Mouse (Mus musculus) embryonic facial prominence, embryonic 14.5 days (tissue): ENCODE measurements around the gene Rpl13a. TPM values are rescaled to one million over a fixed set of nuclear protein-coding genes. Genes with fewer than 3 reads are reported as not detected.

Experiments used
- ATAC-seq: fragments of 200-750 bp; cut with Nextera tagmentation; 2 replicates; pipeline ENCODE4 v1.8.0; 2017; ENCODE audit warnings: low read depth, moderate number of reproducible peaks, moderate TSS enrichment
- DNase-seq: peaks from one replicate; pipeline ENCODE4 v3.0.0-alpha.2; 2015; ENCODE audit warnings: low spot score
- H3K27ac ChIP-seq: fragments of 300-500 bp; sonication (generic); replicated peaks from 2 replicates; pipeline ENCODE4 v1.5.1; 2014; ENCODE audit warnings: low read depth, mild to moderate bottlenecking, low read length, moderate library complexity
- H3K27me3 ChIP-seq: fragments of 300-500 bp; sonication (generic); replicated peaks from 2 replicates; pipeline ENCODE4 v1.6.1; 2014; ENCODE audit warnings: low read length; ENCODE audit not compliant: control insufficient read depth, insufficient read depth
- H3K36me3 ChIP-seq: fragments of 300-500 bp; sonication (generic); 2 replicates; pipeline ENCODE4 v1.6.1; 2014; ENCODE audit warnings: low read length, mixed read lengths; ENCODE audit not compliant: control insufficient read depth, insufficient read depth
- H3K4me1 ChIP-seq: fragments of 300-500 bp; sonication (generic); 2 replicates; pipeline ENCODE4 v1.6.1; 2014; ENCODE audit warnings: antibody characterized with exemption, low read length; ENCODE audit not compliant: control insufficient read depth, insufficient read depth
- H3K4me2 ChIP-seq: fragments of 300-500 bp; sonication (generic); 2 replicates; pipeline ENCODE4 v1.6.1; 2014; ENCODE audit warnings: low read depth, mild to moderate bottlenecking, low read length, moderate library complexity, mixed read lengths
- H3K4me3 ChIP-seq: fragments of 300-500 bp; sonication (generic); 2 replicates; pipeline ENCODE4 v1.5.1; 2014; ENCODE audit warnings: low read depth, mild to moderate bottlenecking, low read length
- H3K9ac ChIP-seq: fragments of 300-500 bp; sonication (generic); 2 replicates; pipeline ENCODE4 v1.6.1; 2014; ENCODE audit warnings: low read depth, mild to moderate bottlenecking, low read length, moderate library complexity, mixed read lengths
- H3K9me3 ChIP-seq: fragments of 300-500 bp; sonication (generic); 2 replicates; pipeline ENCODE4 v1.6.1; 2016; ENCODE audit warnings: low read length; ENCODE audit not compliant: control insufficient read depth
- WGBS: fragments of 180-500 bp; shearing (Covaris S2); extraction: QIAGEN DNeasy Blood & Tissue Kit; methylation state at CpG from one replicate; pipeline ENCODE4 v1.1.7; 2014; 5-methylcytosine and 5-hydroxymethylcytosine counted together
- microRNA counts: library from miRNA; unstranded; fragments of <30 nt; microRNA quantifications from one replicate; lab custom pipeline; 2017
- microRNA-seq: library from miRNA; unstranded; fragments of <30 nt; microRNA quantifications from one replicate; pipeline ENCODE4, GENCODE M21; 2016; ENCODE audit warnings: borderline number of aligned reads
- polyA plus RNA-seq: library from polyadenylated mRNA; unstranded; fragments of >200 nt; fragmentation: Nextera tagmentation; extraction: Ambion mirVana; gene quantifications from 2 replicates; pipeline ENCODE4 v1.2.1, GENCODE M21; 2014

The Rpl13a gene
- polyA plus RNA-seq, 1 experiment from 2014 or later = 1,619 TPM

DNA sequence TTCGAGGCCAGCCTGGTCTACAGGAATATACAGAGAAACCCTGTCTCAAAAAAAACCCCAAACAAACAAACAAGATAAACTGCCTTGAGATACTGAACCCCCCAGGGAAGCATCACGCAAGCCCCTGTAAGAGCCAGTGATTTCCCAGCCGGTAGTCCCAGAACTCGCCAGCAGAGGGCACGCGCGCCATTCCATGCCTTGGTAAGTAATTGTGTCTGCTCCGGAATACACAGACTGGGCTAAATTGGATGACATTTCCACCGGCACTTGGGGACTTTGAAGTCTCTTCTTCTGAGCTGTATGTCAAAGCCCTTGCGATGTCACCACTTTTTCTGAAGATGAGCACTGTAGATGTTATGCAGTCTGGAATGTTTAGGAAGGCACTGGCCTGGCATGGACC is 48.7 kb downstream of the Rpl13a start:
- no peak overlapping the region for H3K9ac ChIP-seq
- peaks cover 4% of the 10 kb centered on the region; the same call in 1 of the 2 replicates for H3K4me1 ChIP-seq
- no peak overlapping the region for H3K4me2 ChIP-seq
- DNase-seq (peak; percentile 92), ATAC-seq (peak; percentile 46)
- peaks cover 61% of the 10 kb centered on the region for H3K36me3 ChIP-seq
- H3K27ac ChIP-seq = no peak overlapping the region
- H3K4me3 ChIP-seq = no peak overlapping the region
- H3K9me3 ChIP-seq = no peaks in the 10 kb centered on the region
- no peaks in the 10 kb centered on the region for H3K27me3 ChIP-seq
- 2% methylated on average over 10 of the region's 10 CpGs for WGBS

DNA sequence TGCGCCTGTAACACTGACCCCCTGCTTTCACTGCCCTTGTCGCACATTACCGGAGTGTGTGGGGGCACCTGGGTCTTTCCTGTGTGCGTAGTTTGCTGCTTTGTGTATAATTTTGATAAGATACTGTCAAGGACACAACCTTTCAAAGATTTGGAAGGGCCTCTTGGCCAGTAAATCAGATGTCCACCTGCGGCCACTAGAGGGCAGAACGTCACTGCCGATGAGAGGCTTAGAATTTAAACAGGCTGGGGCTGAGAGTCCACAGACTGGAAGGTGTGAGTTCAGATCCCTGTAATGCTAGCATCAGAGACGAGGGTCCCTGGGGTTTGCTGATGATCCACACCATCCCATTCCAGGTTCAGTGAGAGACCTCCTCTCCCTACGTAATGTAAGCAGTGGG is 50.0 kb downstream of the Rpl13a start:
- 37% methylated on average over 9 of the region's 9 CpGs for WGBS

GRCm38 (mm10) chr7:45077829-45078228 is 50.7 kb downstream of the Rpl13a start:
- Histone ChIP-seq H3K36me3 (peaks cover 49% of the 10 kb centered on the region), H3K27me3 (no peaks in the 10 kb centered on the region), H3K9me3 (no peaks in the 10 kb centered on the region), H3K4me2 (no peak overlapping the region), H3K4me3 (no peak overlapping the region), H3K27ac (no peak overlapping the region), H3K4me1 (peaks cover 3% of the 10 kb centered on the region; the same call in 1 of the 2 replicates), H3K9ac (no peak overlapping the region)
- ATAC-seq = no peak
- no peak for DNase-seq
- 84% methylated on average over 2 of the region's 2 CpGs for WGBS

More for the DNA sequence above, 50.0 kb downstream of the Rpl13a start:
- DNase-seq (peak; percentile 82), ATAC-seq (no peak)
- Histone ChIP-seq H3K27ac (no peak overlapping the region), H3K27me3 (no peaks in the 10 kb centered on the region), H3K9me3 (no peaks in the 10 kb centered on the region), H3K36me3 (peaks cover 56% of the 10 kb centered on the region), H3K4me3 (no peak overlapping the region), H3K4me1 (peaks cover 4% of the 10 kb centered on the region; the same call in 1 of the 2 replicates), H3K4me2 (no peak overlapping the region), H3K9ac (no peak overlapping the region)

DNA sequence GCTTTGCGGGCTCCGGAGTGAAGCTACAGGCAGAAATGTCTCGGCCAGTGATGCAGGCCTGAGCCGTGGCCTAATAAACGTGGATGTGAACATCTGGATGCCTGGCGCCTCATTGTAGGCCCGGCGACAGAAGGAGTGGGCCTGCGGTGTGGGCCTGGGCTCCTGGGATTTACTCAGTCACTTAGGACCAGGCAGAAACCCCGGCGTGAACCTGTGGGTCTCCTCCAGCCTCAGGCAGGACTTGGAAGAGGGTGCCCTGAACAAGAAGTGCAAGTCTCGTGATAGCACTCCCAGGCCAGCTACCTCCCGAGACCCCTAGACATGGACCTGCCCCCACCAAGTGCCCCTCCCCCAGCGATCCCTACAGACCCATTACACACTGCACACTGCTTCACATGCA is 51.2 kb downstream of the Rpl13a start:
- Histone ChIP-seq H3K4me3 (no peak overlapping the region), H3K9ac (no peak overlapping the region)
- 85% methylated on average over 14 of the region's 14 CpGs for WGBS

DNA sequence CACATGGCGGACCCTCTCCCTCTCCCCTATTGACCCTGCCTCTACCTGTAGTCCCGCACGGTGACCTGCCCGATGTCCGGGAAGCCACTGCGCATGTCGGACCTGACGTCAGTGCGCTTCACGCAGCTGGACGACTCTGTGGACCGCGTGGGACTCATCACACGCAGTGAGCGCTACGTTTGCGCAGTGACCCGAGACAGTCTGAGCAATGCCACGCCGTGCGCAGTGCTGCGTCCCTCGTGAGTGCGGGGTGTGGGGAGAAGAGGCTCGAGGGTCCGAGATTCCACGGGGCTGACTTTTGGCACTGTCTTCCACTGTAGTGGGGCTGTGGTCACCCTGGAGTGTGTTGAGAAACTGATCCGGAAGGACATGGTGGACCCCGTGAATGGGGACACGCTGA is 52.1 kb downstream of the Rpl13a start:
- no peaks in the 10 kb centered on the region for H3K4me1 ChIP-seq
- no peak overlapping the region for H3K4me3 ChIP-seq
- H3K27me3 ChIP-seq = no peaks in the 10 kb centered on the region
- no peaks in the 10 kb centered on the region for H3K9me3 ChIP-seq
- no peak for ATAC-seq
- H3K9ac ChIP-seq = no peak overlapping the region
- DNase-seq = no peak
- no peak overlapping the region for H3K27ac ChIP-seq
- peaks cover 39% of the 10 kb centered on the region; the same call in 1 of the 2 replicates for H3K36me3 ChIP-seq
- H3K4me2 ChIP-seq = no peak overlapping the region
- WGBS = 87% methylated on average over 30 of the region's 30 CpGs

More for the DNA sequence above, 51.2 kb downstream of the Rpl13a start:
- DNase-seq (no peak), ATAC-seq (no peak)
- Histone ChIP-seq H3K36me3 (peaks cover 44% of the 10 kb centered on the region), H3K4me2 (no peak overlapping the region), H3K27ac (no peak overlapping the region), H3K4me1 (no peaks in the 10 kb centered on the region), H3K9me3 (no peaks in the 10 kb centered on the region), H3K27me3 (no peaks in the 10 kb centered on the region)

MicroRNA genes within 50 kb of the gene (microRNA counts, 519-probe panel; counts per million panel counts)
- 2,518 counts per million, percentile 50 among the panel's probes with 10 or more counts for microRNA mmu-miR-150 (lab: Ali Mortazavi, UCI)

Small RNAs within 50 kb of the gene (microRNA-seq; reads per million reads assigned to microRNA genes)
- gene Mir150 (29.5 reads per million, percentile 38 among the genes with 10 or more reads in this experiment), gene Mir5121 (16.1 reads per million, percentile 33 among the genes with 10 or more reads in this experiment), gene Mir7055 (not detected)

Other genes with a start within 250 kb of the Rpl13a start
- 62.5 and 64.2 TPM in 2 replicates for gene Med25, start 236.0 kb downstream of the Rpl13a start, polyA plus RNA-seq
- gene Fuz, start 232.7 kb downstream of the Rpl13a start, polyA plus RNA-seq = 16.9 and 19.7 TPM in 2 replicates
- 73.5 and 79.8 TPM in 2 replicates for gene Ap2a1, start 199.3 kb downstream of the Rpl13a start, polyA plus RNA-seq
- gene Tsks, start 185.6 kb downstream of the Rpl13a start, polyA plus RNA-seq = 0.30 TPM in 1 of 2 replicates, not detected in the other
- gene Cpt1c, start 153.9 kb downstream of the Rpl13a start, polyA plus RNA-seq = 22.4 and 31.1 TPM in 2 replicates
- gene Prmt1, start 142.2 kb downstream of the Rpl13a start, polyA plus RNA-seq = 173 and 178 TPM in 2 replicates
- 77.7 and 84.6 TPM in 2 replicates for gene Irf3, start 131.1 kb downstream of the Rpl13a start, polyA plus RNA-seq
- gene Bcl2l12, start 130.0 kb downstream of the Rpl13a start, polyA plus RNA-seq = 43.2 and 48.6 TPM in 2 replicates
- gene Scaf1, start 112.4 kb downstream of the Rpl13a start, polyA plus RNA-seq = 43.7 and 47.5 TPM in 2 replicates
- gene Rras, start 110.8 kb downstream of the Rpl13a start, polyA plus RNA-seq = 50.5 and 52.3 TPM in 2 replicates
- gene Prr12, start 75.9 kb downstream of the Rpl13a start, polyA plus RNA-seq = 12.8 and 13.7 TPM in 2 replicates
- 59.1 and 63.3 TPM in 2 replicates for gene Nosip, start 66.3 kb downstream of the Rpl13a start, polyA plus RNA-seq
- gene Prrg2, start 66.1 kb downstream of the Rpl13a start, polyA plus RNA-seq = 20.9 and 22.2 TPM in 2 replicates
- gene Rcn3, start 36.5 kb downstream of the Rpl13a start, polyA plus RNA-seq = 587 and 592 TPM in 2 replicates
- gene Fcgrt, start 24.9 kb downstream of the Rpl13a start, polyA plus RNA-seq = 120 and 129 TPM in 2 replicates
- gene Rps11, start 4.3 kb downstream of the Rpl13a start, polyA plus RNA-seq = 1,575 and 1,608 TPM in 2 replicates
- gene Gm45713, start 7.5 kb upstream of the Rpl13a start, polyA plus RNA-seq = 0.47 and 0.61 TPM in 2 replicates
- gene Flt3l, start 7.7 kb upstream of the Rpl13a start, polyA plus RNA-seq = 2.3 TPM in 2 replicates
- gene Pih1d1, start 25.5 kb upstream of the Rpl13a start, polyA plus RNA-seq = 80.3 and 88.8 TPM in 2 replicates
- 36.8 and 39.4 TPM in 2 replicates for gene Aldh16a1, start 25.8 kb upstream of the Rpl13a start, polyA plus RNA-seq
- gene Slc17a7, start 35.2 kb upstream of the Rpl13a start, polyA plus RNA-seq = 0.87 and 1.3 TPM in 2 replicates
- gene Gfy, start 50.8 kb upstream of the Rpl13a start, polyA plus RNA-seq = 5.8 and 6.1 TPM in 2 replicates
- not detected in 2 replicates for gene Pth2, start 52.2 kb upstream of the Rpl13a start, polyA plus RNA-seq
- gene Ccdc155, start 76.1 kb upstream of the Rpl13a start, polyA plus RNA-seq = 1.5 TPM in 2 replicates
- gene Dkkl1, start 83.4 kb upstream of the Rpl13a start, polyA plus RNA-seq = 6.3 and 8.5 TPM in 2 replicates
- 112 and 142 TPM in 2 replicates for gene Tead2, start 87.0 kb upstream of the Rpl13a start, polyA plus RNA-seq
- gene Cd37, start 110.4 kb upstream of the Rpl13a start, polyA plus RNA-seq = 2.4 and 4.8 TPM in 2 replicates
- 0.11 and 0.38 TPM in 2 replicates for gene Slc6a16, start 112.3 kb upstream of the Rpl13a start, polyA plus RNA-seq
- not detected in 2 replicates for gene Slc6a21, start 148.8 kb upstream of the Rpl13a start, polyA plus RNA-seq
- 16.6 and 18.2 TPM in 2 replicates for gene Trpm4, start 205.0 kb upstream of the Rpl13a start, polyA plus RNA-seq
- gene Hrc, start 206.5 kb upstream of the Rpl13a start, polyA plus RNA-seq = 11.0 and 15.8 TPM in 2 replicates
- gene Ppfia3, start 238.3 kb upstream of the Rpl13a start, polyA plus RNA-seq = 4.8 and 6.9 TPM in 2 replicates
- 2.4 TPM in 2 replicates for gene Lin7b, start 241.8 kb upstream of the Rpl13a start, polyA plus RNA-seq